Mouse (Mus musculus) right cerebral cortex, postnatal 10 days (tissue): Measurements from ENCODE around the gene Ppm1n.

Experiments
- DNase-seq, 2 experiments: peaks; one replicate each; pipeline ENCODE4 v3.0.0; 2021; ENCODE audit warnings: low spot score in 2 of 2

The Ppm1n gene

DNA sequence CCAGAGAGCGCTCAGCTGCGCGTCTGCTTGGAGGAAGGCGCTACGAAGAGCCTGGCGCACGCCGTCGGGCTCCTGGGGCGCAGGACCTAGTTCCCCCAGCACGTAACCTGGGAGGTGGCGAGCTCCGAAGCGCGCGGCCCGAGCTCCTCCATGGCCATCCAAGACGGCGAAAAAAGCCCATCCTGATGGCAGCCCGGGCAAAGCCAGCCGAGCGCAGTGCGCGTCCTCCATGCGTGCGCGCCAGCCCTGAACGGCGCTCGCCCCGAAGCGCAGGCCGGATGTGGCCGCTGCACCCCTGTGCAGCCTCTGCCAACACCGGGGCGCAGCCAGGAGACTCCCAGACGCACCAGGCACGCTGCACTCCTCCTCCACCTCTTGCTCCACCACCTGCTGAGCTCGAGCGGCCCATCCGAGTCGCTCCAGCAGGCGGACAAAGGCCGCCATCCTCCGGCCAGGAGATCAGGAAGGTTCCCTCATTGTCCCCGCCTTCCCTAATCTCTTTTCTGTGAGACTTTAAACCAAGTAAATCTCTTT lies at the start of gene Ppm1n:
TSS of gene Ppm1n (minus strand) at position 484 of the 534 bp plus-strand sequence.
- DNase-seq, result no peak

DNA sequence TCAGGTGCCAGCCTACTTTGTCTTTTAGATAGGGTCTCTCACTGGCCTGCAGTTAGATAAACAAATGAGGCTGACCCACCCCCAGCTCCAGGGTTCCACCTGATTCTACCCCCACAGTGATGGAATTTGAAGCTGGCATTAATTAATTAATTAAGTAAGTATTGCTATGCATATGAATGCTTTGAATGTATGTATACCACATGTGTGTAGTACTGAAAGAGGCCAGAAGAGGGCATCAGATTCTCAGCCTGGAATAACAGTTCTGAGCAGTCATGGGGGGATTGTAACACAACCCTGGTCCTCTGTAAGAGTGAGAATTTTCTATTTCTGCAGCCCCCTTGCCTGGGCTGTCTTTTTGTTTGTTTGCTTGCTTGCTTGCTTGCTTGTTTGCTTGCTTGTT lies 48.6 kb upstream of the Ppm1n start:
- no peak for DNase-seq

DNA sequence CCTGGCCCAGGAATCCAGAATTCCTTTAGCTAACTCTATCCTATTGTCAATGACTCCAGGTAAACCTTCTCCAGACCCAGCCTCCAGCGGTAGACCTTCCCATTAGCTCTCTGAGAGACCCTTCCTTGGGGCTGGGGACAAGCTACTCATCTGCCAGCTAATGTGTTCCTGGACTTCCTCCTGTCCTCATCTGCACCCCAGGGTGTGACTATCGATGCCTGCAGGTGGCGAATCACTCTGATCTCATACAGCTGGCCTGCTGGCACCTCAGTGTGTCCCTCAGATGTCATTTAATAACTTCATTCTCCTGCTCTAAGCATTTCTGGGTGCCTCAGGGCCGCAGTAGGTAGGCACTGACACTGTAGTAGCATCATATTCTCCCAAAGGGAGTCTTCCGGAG lies 47.9 kb upstream of the Ppm1n start:
- DNase-seq, result peak in 1 of 2 experiments; percentile 27

DNA sequence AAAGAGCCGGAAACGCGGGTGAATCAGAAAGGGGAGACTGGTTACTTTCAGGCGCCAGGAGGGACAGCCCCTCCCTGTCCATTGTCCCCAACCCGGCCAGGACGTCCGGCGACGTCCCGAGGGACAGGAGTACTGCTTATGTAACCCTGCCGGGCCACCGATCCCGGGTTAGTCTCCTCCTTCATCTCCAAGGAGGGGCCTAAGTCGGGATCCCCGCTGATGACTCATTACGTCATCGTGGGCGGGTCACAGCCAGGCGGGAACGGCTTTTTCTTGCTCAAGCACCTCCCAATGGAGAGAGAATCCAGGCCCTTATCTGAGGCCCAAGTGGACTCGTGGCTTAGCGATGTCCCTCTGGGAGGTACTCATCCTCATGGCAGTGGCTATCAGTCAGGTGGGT lies 47.3 kb upstream of the Ppm1n start:
- DNase-seq, result peak; percentile 89

DNA sequence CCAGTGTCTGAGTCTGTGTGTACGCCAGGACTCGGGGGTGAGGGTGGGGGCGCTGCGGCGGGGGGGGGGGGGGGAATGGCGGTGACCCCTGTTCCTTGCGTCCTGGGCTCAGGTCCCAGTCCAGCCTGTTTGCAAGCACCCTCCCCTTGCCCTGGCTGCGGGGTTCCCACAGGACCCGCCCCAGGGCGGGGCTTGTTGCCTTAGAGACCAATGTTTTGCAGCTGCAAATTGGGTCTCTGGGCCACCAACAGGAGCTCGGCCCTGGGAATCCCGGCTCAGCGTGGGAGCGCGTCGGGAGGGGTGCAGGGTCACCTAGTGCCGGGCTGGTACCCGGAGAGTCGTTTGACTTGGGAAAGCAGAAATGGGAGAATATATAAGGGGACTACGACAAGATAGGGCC lies 46.5 kb upstream of the Ppm1n start:
- DNase-seq, result peak; percentile 83 to 84

DNA sequence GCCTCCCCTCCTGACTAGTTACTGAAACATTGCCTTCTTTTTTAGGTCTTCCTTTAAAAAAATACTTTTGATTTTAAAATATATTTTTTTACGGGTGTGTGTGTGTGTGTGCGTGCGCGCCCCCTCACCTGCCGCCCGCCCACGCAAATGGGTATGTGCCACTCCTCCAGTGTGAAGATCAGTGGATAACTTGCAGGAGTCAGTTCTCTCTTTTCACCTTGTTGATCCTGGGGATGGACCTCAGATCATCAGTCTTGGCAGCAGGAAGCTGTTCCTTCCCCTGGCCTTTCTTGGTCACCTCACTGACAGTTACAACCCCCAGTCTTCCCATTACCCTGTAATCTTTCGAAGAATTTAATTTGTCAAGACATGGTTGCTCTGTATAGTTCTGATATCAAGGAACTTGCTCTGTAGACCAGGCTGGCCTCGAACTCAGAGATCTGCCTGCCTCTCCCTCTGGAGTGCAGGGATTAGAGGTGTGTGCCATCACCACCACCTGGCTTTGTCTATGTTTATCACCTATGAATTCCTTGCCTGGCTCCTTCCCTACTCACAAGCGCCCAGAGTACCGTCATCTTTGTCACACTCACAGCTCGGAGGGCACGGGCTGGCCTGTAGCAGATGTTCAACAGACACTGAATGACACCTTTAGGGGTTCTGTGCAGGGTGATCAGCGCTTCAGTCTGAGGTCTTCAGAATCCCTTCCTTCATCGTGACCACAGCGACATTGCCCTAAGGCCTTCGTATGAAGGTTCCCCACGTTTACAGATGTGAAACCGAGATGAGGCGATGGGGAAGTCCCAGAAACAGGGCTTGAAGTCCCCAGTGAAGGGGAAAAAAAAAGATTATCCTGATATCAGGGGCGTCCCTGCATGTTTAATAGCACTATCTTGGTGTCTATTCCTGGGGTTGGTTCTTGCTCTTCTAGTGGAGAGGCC lies 45.7 kb upstream of the Ppm1n start:
- peak in 1 of 2 experiments; percentile 27 for DNase-seq

DNA sequence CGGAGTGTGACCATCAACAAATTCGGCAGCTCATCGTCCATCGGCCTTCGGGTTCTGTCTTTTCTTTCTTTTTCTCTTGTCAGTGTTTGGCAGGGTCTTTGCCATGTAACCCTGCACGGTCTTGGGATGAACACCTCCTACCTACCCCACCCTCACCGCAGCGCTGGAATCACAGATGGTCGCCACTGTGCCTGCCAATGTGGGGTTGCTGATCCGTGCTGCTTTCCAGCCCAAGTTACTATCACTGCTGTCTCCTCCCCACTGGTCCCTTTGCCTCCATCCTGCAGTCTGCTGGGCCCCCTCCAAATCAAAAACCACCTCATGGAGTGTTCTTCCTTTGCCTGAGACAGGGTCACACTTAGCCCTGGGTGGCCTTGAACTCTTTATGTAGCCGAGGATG lies 44.4 kb upstream of the Ppm1n start:
- no peak for DNase-seq

DNA sequence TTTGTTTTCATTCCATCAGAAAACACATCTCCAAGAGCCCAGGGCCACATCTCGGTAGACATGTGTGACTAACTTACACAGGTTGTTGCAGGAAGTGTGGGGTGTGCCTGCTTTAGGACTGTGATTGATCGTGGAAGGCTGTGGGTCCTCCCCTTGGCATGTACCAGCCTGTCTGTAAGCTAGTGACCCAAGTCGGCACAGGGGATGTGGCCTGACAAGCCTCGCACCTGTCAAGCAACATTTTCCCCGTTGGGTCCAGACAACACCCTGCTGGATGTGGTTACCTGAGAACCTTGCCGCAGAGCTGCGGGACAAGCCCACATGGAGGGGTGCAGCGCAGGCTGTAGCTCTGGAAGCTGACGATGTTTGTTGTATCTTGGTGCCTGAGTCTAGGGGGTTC lies 42.6 kb upstream of the Ppm1n start:
- DNase-seq, result no peak

DNA sequence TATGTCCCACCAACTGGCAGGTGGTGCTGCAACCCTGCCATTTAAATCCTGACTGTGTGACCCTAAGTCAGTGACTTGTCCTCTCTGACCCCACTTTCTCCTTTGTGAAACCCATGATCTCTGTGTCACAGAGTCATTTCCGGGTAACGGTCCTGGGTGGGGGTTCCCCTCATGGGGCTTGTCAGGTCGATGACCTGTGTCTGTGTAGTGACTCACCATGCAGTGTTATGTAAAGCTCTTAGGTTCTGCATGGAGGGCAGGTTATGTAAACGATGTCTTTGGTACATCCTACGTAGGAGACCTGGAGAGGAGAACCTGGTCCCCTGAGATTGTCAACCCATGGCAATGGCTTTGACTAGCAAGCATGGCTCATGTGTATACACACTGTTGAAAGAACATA lies 41.6 kb upstream of the Ppm1n start:
- DNase-seq, result no peak

DNA sequence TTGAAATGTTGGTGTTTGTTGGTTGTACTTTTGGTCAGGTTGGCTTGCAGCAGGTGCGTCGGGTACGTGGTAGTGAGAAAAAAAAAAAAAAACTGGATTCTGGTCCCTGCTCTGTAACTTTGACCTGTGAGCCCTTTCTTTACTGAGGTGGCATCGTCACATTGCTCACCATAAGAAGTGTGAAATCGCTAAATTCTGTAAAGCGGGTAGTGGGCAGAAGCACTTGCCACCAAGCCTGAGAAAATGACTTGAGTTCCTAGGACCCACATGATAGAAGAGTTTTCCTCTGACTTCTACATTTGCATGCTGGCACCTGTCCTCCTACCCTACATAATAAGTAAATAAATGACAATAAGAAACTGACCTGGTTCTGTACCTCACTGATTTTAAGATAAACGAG lies 40.8 kb upstream of the Ppm1n start:
- no peak for DNase-seq

DNA sequence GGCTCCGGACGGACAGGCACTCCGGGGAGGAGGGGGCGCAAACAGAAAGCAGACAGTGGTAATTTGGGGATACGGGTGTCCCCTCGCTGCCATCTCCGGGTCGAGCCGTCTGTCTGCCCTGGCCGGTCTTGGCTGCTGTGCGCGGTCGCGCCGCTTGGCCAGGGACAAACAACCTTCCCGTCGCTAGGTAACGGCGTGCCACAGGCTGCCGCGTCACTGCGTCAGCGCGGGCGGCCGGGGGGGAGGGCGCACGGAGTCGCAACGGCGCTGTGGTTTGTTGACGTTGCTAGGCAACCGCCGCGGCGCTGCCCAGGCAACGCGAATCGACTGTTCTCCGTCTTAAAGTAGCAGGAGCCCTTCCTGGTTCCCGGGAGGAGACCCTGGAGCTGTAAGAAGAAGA lies 40.0 kb upstream of the Ppm1n start:
- DNase-seq, result peak; percentile 98

DNA sequence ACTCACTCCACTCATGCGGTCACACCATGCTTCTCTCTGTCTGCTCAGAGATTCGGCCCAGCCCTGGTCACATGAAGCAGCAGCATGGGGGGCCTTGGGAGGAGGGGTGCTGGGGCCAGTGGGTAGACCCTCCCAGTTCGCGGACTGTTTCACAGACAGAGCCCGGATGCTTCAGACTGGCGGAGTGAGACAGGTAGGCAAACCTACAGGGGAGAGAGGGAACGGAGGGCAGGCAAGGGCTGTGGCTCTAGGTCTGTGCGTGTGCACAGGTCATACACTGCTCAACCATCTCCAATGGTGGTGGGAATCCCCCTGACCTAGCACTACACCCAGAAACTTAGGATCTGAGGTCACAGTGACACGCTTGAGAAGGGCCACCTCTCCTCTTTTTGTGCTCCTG lies 39.6 kb upstream of the Ppm1n start:
- DNase-seq, result no peak

DNA sequence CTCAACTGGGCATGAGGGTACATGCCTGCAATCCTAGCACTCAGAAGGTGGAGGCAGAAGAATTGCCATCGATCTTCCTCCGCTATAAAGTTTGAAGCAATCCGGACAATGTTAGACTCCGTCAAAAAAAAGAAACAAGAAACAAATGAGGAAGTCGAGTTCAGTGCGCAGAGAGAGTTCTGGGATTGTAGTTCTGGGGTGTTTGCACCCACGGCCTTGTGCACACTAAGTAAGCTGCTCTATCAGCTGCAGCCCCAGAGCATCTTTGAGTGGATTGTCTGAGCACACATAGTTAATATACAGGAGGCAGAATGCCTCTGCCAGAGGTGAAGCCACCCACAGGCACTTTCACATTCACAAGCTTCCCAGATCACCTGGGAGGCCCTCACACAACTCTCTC lies 38.8 kb upstream of the Ppm1n start:
- DNase-seq, result no peak

DNA sequence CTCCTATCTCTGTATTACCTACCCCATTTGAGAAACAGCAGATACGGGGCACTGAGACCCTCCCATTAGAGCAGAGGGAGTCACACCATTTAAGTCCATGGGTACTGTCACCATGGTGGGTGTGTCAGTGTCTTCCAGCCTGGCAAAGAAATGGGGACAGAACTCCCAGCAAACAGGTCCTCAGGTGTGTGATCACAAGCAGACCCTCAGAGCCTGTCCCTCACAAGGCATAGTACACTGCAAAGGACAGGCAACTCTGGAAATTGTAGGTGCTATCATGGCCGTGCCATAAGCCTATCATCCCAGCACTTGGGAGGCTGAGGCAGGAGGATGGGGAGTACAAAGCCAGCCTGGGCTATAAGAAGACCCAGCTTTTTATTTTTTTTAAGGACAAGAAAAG lies 38.3 kb upstream of the Ppm1n start:
- DNase-seq, result no peak

DNA sequence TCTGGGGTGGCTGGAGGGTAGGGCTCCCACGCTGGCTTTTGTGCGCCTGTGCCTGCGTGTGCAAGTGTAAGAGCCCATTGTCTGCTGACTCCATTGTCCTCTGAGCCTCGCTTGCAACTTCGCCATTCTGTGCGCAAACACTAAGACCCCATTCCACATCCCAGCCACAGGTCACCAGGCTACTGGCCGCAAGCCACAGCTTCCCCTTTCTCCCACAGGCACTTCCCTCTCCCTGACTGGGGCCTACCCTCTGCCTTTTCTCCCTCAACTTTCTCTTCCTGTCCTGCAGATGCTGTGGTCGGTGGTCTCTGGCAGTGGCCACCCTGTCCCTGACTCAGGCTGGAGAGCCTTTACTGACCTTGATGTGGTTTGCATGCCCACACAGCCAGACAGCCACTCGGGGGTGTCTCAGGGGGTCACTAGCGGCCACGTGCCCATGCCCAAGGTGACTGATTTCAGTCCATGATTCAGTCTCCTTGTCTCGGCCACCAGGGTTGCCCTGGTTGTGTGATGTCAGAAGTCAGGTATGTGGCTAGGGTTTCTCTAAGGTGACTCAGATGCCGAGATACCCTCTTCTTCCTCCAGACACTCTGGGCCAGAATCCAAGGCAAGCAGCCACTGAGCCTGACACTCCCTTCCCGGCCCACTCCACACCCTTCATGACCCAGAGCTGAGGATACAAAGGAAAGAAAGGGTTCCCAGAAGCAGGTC lies 36.7 kb upstream of the Ppm1n start:
- no peak for DNase-seq

DNA sequence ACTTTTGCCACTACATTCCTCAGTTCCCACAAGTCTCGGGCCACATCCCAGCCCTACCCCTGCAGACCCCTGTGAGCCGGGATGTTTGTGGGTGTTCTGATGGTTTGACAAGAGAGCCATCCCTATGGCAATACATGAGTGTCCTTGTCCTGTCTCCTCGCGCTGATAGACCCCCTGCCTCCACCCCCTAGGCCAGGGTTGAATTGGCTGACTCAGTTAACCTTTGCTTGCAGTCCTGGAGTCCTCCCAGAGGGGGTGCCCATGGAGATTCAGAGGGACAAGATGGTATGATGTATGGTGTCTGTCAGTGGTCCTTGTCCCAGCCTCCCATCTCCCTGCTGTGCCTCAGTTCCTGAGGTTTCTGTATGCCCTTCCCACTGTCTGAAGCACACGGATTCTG lies 34.2 kb upstream of the Ppm1n start:
- DNase-seq, result no peak

DNA sequence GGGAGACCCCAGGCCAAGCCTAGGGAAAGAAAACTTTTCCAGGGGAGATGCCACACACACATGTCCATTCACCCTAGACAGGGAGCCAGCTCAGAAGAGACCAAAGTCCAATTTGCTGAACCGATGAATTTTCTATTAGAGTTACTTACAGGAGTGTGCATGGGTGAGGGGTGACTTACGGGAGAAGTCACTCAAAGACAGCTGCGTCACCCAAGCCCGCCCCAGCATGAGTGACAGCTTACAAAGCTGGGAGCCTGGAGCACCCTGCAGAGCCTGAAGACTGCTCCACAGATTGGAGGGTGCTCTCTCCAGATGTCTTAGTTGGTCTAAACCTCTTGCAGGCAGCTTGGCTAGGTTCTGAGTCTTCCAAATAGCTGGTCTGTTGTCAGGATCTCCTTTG lies 32.1 kb upstream of the Ppm1n start:
- no peak for DNase-seq

DNA sequence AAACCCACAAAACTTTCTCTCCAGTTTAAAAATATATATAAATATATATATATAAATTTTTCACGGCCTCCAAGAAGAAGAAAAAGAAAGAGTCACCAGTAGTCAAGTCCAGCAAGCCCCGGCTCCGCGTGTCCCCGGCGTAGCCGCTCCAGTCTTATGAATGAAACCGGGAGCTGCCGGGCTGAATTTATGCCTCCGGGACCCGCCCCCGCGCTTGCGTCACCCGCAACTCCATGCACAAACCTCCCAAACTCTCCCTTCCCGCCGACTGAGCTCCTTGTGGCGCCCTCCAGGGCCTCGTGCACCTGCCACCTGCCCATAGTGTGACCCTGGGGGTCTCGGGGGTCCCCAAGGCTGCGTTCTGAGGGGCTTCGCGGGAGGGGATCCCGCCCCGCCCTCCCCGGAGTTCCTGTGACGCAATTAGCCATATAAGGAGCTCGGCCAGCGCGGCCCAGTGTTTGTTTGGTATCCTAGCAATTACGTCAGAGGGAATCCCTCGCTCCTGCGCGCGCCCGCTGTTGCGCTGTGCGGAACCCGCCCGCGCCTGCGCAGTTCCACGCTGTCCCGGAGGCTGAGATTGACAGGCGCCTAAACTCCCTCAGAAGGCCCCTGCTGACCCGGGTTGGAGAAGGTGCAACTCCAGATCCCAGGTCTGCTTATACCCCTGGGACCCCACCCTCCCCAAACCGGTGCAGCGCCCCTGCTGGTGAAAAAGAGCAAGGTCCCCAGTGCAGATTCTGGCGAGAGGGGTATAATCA lies 30.2 kb upstream of the Ppm1n start, which contains the start of gene Fosb:
TSS of gene Fosb (minus strand) at position 168 of the 758 bp plus-strand sequence.
- peak; percentile 96 to 97 for DNase-seq

DNA sequence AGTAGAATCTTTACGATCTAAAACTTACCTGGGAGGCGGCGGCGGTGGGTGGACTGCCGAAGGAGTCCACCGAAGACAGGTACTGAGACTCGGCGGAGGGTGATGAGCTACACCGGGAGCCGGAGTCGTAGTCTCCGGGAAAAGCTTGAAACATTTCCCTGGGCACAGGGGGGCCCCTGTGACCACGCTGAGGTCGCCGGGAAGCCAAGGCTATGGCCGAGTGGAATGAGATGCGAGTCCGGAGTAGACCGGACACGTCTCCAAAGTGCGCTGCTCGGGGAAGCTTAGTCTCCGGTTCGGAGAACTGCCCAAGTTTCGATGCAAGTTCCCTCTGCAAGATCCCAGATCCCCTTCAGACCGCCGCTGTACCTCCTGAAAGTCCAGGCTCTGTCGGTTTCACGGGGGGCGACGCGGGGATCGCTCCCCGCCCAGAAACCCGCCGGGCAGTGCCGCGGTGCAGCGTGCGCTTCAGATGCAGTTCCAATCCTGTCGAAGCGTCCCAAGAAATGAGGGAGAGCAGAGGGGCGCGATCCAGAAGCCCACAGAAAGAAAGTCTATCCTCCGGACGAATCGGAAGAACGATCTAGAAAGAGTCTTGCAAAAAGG lies 29.5 kb upstream of the Ppm1n start:
- no peak for DNase-seq

DNA sequence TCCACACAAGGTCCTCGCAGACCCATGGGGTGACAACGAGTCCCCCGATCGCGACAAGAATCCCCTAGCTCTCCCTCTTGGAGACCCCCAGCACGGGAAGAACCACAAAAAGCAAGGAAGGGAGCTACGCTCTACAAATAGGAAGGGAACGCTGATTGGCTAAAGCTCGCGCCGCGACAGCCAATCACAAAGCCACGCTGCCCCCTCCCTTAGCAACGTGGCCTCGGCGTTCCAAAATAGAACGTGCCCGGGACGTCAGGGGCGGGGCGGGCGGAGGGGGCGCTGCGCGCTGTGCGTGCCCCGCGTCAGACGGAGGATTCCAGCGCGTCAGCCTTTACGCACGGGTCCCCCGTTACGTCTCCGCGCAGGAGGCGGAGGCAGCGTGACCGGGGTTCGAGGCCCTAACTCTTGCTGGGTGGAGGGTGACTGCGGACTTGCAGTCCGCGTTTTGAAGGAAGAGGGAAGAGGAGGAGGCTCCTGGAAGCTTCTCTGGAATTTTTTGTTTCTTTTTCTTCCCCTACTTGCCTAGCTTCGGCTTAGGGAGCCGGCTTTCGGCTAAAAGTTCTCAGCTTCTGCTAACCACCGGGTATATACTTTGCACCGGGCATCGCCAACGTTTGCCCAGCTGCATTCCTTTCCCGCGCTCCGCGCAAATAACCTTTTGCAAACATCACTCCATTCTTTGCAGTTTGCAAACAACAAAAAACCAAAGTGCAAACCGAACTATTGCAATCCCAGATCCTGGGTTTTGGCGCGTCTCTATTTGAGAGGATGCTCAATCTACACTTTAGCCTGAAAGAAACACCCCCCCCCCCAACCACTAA lies 28.8 kb upstream of the Ppm1n start:
- peak; percentile 97 to 98 for DNase-seq
